Mouse (Mus musculus): ENCODE data around the gene Calm3.

The Calm3 gene

DNA sequence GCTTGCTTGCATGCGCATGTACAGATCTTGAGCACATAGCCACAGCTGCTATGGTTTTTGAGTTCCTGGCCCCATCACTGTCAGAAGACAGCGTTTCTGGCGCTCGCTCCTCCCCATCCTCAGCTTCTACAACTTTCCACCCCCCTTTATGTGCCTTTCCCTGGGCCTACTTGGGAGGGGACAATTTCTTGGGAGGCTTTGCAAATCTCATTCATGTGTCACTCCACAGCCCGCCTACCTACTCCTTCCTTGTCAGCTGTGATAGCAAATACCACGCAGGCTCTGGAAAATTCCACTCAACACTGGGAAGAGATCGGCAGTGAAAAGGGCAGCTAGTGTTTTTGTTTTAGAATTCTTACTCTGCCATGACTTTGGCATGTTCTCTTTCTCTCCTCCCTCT lies 16.4 kb upstream of the Calm3 start:
- DNase-seq, result peak in 1 of 2 experiments; percentile 49

GRCm38 (mm10) chr7:16938117-16938791 lies 14.3 kb upstream of the Calm3 start:
- DNase-seq, result no peak

DNA sequence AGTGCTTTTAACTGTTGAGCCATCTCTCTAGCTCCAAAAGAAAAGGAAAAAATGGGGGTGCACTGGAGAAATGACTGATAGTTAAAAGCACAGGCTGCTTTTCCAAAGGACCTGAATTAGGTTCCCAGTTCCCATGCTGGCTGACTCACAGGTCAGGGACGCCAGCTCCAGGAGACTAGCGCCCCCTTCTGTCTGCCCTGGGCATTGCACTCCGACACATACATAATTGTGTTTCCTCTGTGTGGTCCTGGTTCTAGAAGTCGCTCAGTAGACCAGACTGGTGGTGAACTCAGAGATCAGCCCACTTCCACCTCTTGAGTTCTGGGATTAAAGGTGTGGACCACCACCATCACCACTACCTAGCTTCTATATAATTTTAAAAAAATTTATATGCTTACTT lies 13.4 kb upstream of the Calm3 start:
- no peak for DNase-seq

DNA sequence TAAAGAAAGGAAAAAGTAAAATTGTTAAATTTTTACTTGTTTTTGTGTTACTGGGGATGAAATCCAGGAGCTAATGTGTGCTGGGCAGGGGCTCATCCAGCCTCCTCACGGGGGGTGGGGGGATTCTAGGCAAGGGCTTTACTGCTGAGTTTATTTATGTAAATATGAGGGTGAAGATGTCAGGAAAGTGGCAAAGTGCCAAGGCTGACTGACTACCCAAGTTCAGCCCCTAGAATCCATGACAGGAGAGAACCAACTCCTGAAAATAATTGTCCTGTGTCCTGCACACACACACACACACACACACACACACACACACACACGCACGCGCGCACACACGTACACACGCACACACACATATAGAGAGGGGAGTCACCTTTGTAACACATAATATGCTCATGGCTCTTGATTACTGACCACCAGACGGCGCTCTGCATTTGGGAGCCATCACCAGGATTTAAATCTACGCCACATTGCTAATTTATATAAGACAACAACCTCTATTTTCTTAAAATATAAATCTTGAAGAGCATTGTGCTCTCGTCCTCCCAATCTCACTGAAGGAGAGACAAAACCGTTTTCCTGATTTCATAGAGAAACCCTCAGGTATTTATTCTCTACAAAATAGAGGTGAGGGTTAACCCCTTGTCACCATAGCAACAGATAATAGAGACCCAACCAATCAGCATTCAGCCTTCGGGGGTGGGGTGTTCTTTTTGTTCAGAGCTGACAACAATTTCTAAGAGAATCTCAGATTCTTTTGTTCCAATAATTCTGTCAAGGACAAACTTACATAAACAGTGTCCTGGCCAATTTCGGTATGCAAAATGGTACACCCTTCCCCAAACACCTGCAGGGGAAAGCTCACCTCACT lies 9.0 kb upstream of the Calm3 start:
- DNase-seq, result peak in 1 of 2 experiments; percentile 82

DNA sequence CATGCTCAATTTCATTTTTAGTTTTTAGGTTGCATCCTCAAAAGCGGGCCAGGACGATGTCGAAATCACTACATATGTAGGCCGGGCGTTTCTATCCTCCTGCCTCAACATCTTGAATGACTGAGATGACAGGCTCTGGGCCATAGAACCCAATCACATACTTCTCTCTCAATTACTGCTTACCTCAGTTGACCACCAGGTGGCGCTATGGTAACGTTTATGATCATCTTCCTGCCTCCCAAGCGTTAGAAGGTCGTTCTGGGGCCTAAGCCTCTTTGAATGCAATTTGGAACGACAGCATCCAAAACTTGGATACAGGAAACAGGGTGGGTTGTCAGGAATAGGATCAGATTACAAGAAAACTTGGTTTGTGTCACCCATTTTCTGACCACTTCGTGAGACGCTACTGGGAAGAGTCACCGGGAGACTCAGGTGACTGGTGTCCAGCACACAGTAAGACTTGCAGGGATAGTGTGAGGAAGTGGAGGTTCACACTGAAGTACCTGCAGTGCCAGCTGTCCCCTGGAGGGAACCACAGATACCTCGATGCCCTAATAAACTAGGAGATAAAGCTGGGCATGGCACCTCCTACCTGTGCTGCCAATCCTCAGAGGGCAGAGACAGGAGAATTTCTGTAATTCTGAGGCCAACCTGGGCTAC lies 8.2 kb upstream of the Calm3 start:
- DNase-seq, result peak; percentile 75 to 93

- peak; percentile 68 to 88 for DNase-seq
Observed at GRCm38 (mm10) chr7:16930850-16931249, 6.9 kb upstream of the Calm3 start.

DNA sequence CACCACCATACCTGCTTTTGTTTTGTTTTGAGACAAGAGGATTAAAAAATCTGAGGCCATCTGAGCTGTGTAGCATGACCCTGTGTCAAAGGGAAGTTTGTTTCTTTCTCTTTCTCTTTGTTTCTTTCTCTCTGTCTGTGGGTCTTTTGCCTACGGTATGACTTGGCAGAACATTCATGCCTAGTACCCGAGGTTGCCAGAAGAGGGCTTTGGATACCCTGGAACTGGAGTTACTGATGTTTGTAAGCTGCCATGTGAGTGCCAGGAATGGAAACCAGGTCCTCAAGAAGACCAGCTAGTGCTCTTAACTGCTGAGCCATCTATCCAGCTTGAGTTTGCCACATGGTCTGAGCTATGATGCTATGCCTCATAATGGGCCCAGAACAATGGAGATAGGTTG lies 4.4 kb upstream of the Calm3 start:
- DNase-seq, result no peak

GRCm38 (mm10) chr7:16923283-16924036 lies 454 bp downstream of the Calm3 start:
- DNase-seq, result peak in 1 of 2 experiments; percentile 58

DNA sequence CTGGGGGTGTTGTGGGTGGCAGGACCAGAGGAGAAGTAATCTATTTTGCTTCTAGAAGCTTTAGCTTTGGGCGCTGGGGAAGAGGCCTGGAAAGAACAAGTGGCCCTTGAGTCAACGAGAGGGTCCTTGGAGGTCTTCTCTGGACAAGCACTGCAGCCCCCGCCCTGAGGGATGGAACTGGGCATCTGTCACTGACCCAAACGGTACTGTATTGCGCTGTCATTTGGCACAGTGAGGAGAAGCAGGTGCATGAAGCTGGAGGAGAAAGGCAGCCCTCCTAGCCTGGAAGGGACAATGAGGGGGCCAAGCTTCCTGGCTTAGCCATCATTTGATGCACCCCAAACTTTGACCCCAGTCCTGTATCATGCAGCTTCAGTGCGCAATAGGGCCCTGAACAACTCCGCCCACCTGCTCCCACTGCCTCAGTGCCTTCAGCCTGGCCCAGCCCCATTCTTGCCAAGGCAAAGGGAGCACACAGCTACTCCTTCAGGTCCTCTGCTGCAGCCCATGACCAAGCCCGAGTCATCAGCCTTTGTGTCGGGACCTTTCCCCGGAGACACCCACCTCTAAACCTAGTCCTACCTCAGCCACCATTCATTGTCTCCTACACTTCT lies 1.4 kb downstream of the Calm3 start:
- peak; percentile 45 to 78 for DNase-seq

GRCm38 (mm10) chr7:16921881-16922335 lies 2.0 kb downstream of the Calm3 start:
- DNase-seq, result peak; percentile 65 to 76

DNA sequence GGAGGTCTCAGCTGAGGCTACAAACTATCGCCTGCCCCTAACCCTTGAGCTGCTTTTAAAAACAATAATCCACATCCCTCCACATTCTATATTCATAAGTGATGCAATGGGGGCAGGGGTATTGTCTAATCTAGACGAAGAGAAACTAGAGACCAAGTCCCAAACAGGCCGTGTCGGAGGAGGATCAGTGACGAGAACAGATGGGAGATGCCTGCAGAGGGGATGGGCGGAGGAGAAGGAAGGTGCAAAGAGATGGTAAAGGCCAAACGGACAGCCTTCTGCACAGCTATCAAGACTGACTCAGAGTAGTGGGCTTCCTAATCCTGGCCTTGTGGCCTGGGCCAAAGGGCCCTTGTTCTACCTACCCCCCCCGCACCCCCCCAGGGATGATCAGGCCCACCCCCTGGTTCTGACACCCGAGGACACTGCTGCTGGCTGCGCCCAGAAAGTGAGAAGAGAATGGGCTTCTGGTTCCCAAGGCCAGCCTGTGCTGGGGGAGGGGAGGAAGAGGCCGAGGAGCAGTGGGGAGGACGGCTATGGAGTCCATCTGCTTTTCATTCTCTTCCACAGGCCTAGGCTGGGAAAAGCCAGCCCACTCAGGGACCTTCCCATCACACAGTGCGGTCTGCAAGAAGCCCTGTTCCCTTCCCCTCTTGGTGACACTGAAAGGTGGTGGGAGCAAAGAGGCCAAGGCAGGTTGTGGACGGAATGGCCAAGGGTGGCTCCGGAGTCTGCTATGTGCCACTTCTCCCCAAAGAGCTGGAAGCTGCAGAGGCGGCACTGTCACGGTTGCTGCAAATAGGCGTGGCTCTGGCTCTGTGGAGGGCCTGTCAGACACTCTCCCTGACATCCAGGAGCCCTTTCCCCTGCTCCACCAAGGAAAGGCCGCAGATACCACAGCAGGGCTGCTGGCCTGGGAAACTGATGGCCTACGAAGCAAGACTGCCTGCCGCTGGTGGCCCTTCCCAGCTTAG lies 2.8 kb downstream of the Calm3 start:
- no peak for DNase-seq

DNA sequence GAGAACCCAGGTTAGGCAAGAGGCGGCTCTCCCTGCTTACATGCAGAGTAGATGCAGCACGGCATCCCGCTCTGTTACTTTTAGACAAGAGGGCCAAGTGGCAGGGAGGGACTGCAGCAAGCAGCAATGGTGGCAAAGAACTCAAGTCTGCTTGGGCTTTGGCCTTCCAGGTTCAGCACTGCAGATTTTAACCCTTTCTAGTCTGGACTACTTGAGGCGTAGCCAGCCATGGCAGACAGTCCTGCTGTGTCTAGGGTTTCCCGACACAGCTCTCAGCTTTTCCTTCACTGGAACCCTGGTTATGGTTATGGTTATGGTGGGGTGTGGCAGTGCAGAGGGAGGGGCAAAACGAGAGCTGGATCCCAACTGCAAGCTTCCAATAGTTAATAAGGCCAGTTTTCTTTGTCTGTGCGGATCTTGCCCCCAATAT lies 3.7 kb downstream of the Calm3 start:
- no peak for DNase-seq

DNA sequence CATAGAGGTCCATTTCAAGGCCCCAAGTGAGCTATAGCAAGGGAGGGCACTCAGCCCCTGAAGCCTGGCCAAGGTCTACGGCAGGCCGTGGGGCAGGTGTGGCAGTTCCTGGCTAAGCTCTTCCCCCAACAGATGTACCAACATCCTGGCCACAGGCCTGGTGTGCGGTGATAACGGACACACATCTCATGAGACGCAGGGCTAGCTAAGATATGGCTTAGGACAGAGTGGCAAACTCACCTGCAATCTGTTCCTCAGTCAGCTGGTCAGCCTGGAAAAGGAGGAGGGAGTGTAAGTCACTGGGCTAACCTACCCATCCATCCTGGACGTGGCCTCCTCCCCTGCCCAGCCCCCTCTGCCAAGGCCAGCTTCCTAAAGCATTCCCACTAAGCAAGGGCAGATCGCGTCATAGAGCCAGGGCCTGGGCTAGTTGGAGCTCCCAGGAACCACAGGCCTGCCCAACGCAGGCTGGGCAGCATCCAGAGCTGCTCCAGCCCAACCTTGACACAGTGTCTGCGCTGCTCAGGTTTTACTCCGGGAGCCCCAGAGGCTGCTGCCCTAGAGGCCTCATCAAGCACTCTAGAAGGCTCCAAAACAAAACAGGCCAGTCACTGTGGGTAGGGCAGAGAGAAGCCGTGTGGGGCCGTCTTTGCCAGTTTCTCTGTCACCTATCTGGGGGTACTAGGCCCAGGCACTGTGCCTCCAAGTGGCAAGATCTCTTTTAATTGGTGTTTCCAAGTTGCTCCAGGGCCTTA lies 4.3 kb downstream of the Calm3 start:
- DNase-seq, result no peak

DNA sequence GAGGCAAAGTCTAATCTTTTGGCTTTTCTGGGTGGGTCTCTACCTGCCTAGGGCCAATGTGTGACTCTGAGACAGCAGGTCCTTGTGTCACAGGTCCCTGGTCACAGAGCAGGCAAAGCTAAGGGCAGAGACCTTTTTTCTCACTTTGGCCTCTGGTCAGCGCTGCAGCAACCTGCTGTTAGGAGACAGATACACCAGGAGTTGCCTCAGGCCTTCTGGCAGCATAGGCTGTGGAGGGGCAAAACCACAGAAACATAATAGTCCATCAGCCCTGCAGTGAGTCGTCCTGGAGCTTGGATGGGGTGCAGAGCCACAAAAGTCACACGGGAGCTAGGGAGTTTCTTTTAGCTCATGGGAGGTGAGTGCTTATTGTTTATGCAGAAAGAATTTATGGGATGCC lies 5.2 kb downstream of the Calm3 start:
- no peak for DNase-seq

- no peak for DNase-seq
Observed at GRCm38 (mm10) chr7:16918014-16918413, 5.9 kb downstream of the Calm3 start.

- no peak for DNase-seq
Observed at GRCm38 (mm10) chr7:16917447-16917846, 6.5 kb downstream of the Calm3 start.

- DNase-seq, result peak; percentile 64 to 73
Observed at GRCm38 (mm10) chr7:16916342-16917265, 7.3 kb downstream of the Calm3 start.

- DNase-seq, result no peak
Observed at GRCm38 (mm10) chr7:16915461-16916340, 8.2 kb downstream of the Calm3 start.
